Mouse (Mus musculus) macrophage (primary cell): ENCODE results near the gene St6galnac6. TPM values are rescaled to one million over a fixed set of nuclear protein-coding genes. Genes with fewer than 3 reads are reported as not detected.

Experiments
- H3K27ac ChIP-seq: fragments of 350-480 bp; formaldehyde crosslinking; 2 replicates; pipeline ENCODE4 v1.9.0; 2021
- H3K36me3 ChIP-seq: fragments of 350-480 bp; formaldehyde crosslinking; 2 replicates; pipeline ENCODE4 v1.9.0; 2021; ENCODE audit errors: inconsistent target
- H3K4me3 ChIP-seq: fragments of 350-480 bp; formaldehyde crosslinking; 2 replicates; pipeline ENCODE4 v1.9.0; 2021; ENCODE audit errors: inconsistent target
- H3K79me2 ChIP-seq: fragments of 350-480 bp; formaldehyde crosslinking; 2 replicates; pipeline ENCODE4 v1.9.0; 2021; ENCODE audit errors: inconsistent target
- WGBS: methylation state at CpG from one replicate; pipeline ENCODE4 v1.1.7; 2026; ENCODE audit warnings: inconsistent platforms; ENCODE audit not compliant: missing documents; 5-methylcytosine and 5-hydroxymethylcytosine counted together
- polyA plus RNA-seq: library from polyadenylated mRNA; stranded (reverse); fragments of 250-400 nt; gene quantifications from 3 replicates; pipeline ENCODE4 v1.2.4, GENCODE M21; 2018; ENCODE audit warnings: inconsistent platforms

St6galnac6 gene
- polyA plus RNA-seq, 1 experiment from 2014 or later, result 24.8 TPM

DNA sequence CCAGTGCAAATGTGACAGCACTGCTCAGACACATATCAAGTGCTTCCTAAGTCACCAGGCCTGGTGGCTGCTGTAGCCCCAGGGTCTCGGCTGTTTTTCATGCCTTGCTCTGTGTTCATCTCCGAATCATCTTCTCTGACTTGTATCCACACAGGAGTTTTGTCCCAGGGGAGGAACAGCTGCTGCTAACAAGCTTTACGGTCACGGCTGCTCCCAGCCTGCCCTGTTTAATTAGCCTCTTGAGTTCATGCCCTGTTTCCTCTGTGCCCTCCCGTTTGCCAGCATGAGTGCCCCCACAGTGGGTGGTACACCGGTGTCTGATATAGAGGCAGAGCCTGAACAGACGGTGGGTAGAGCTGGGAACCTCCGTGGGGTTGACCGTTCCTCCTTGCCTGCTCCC lies 18.5 kb downstream of the St6galnac6 start:
- H3K79me2 ChIP-seq, result no peaks in the 10 kb centered on the region
- no peak overlapping the region for H3K27ac ChIP-seq
- no peak overlapping the region for H3K4me3 ChIP-seq
- peaks cover 55% of the 10 kb centered on the region for H3K36me3 ChIP-seq
- WGBS, result 95% methylated on average over 9 of the region's 9 CpGs

DNA sequence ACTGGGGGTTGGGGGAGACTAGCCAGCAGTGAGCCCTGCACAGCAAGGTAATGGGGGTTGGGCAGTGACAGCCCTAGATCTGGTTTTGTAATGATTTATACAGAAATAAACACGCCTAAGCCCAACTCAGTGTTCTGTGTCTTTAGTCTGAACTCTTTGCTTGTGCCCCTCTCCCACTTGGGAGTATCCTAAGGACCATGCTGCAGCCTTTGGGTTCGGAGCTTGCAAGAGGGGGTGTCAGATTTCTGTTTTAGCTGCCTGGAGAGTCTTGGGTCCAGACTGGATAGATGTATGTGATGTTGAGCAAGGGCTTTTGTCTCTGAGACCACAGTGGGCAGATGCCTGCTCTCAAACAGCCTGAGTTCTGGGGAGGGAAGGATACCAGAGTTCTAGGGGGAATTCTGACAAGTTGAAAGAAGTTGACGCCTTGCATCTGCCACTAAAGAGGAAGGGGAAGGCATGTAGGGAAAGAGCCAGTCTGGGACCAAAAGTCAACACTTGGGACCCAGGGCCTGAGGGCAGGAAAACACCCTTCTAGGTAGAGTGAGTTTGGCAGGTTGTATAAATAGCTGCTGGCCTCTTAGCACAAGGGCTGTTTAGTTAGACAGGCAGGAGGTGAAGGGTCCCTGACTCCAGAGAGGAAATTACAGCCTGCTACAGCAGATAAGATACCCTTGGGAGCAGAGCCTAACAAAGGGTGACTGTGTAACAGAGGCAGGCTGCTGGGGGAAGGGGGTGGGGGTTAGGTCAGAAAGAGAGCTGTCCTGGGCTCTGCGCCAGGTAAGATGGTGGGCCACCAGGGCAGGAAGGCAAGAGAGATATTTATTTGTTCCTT lies 21.4 kb downstream of the St6galnac6 start:
- Histone ChIP-seq H3K4me3 (no peak overlapping the region), H3K27ac (no peak overlapping the region), H3K79me2 (no peaks in the 10 kb centered on the region), H3K36me3 (peaks cover 41% of the 10 kb centered on the region)
- WGBS, result 81% methylated on average over 4 of the region's 4 CpGs

DNA sequence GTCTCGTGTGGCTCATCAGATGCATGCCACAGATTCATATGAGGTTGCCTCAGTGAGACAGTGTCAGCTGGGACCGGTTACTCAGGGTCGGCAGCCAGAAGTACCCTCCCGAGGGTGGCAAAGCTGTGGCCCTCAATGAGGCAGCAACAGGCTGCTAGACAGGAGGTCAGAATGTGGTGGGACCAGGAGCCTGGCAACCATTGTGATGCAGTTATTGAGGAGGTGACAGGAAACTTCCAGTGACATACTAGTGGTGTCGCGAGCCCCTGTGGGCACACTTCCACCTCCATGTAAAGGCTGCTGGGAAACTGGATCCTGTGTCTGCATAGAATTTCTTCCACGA lies 22.0 kb downstream of the St6galnac6 start, which contains the start of gene Ak1:
Gene Ak1 (plus strand): TSS at position 242 of the 343 bp plus-strand sequence.
- WGBS, result 68% methylated on average over 7 of the region's 7 CpGs
- H3K36me3 ChIP-seq, result peaks cover 36% of the 10 kb centered on the region
- H3K27ac ChIP-seq, result no peak within 1 kb of the TSS
- no peak within 1 kb of the TSS for H3K4me3 ChIP-seq
- H3K79me2 ChIP-seq, result no peaks in the 10 kb centered on the region

DNA sequence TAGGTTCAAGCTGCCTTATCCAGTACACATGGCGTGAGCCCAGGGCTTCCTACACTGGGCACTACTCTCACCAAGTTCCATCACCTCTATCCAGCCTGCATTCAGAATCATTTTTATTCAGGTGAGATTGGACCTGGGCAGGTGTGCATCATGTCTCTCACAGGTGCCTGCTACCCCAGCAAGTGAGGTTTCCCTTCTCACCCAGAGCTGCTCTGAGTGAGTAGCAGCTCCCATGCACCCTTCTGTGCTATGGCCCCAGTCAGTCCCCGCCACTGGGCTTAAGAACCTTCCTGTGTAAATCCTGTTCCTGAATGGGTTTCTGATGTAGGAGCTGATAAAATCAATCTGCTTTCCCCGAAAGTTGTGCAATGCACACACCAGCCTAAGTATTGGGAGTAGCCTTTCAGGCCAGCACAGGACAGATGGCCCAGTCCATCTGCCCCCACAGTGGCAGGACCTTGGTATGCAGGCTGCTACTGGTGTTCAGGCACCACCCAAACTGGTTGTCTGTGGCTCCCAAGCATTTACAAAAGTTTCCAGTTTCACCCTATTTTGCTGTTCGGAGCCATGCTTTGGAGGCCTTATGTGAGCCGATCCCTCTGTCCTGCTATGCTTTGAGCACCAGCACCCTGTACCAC lies 24.7 kb downstream of the St6galnac6 start:
- 87% methylated on average over 5 of the region's 5 CpGs for WGBS
- H3K36me3 ChIP-seq, result peaks cover 8% of the 10 kb centered on the region; the same call in 1 of the 2 replicates
- no peaks in the 10 kb centered on the region for H3K79me2 ChIP-seq
- H3K27ac ChIP-seq, result no peak overlapping the region
- no peak overlapping the region for H3K4me3 ChIP-seq

DNA sequence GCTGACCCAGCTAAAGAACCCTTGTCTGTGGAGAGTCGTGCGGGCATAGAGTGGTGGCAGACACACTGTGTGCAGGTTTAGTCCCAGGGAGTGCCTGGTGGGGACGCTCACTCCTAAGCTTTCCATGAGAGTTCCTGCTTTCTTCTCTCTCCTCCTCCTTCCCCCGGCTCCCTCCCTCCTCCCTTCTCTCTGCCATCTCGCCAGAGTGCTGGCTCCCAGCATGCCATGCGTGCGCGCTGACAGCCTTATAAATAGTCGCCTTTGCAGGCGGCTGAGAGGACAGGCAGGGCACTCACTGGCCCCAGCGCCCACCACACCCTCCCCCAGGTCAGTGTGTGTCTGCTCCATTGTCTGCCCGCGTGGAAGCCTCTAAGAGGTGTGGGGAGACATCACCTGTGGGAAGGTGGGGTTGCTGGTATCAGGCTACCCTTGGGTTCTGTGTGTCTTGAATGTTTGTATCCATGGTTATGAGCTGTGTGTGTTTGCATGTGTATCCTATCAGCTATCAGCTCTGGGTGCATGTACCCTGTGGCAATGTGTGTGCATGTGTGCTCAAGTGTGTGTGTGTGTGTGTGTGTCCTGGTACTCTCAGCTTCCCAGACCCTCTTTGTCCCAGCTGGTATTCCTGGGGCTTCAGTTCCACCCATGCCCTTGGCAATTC lies 25.8 kb downstream of the St6galnac6 start:
- no peaks in the 10 kb centered on the region for H3K36me3 ChIP-seq
- 18% methylated on average over 13 of the region's 13 CpGs for WGBS
- peak overlapping the region; percentile 3; the same call in 1 of the 2 replicates for H3K4me3 ChIP-seq
- H3K27ac ChIP-seq, result no peak overlapping the region
- no peaks in the 10 kb centered on the region for H3K79me2 ChIP-seq

DNA sequence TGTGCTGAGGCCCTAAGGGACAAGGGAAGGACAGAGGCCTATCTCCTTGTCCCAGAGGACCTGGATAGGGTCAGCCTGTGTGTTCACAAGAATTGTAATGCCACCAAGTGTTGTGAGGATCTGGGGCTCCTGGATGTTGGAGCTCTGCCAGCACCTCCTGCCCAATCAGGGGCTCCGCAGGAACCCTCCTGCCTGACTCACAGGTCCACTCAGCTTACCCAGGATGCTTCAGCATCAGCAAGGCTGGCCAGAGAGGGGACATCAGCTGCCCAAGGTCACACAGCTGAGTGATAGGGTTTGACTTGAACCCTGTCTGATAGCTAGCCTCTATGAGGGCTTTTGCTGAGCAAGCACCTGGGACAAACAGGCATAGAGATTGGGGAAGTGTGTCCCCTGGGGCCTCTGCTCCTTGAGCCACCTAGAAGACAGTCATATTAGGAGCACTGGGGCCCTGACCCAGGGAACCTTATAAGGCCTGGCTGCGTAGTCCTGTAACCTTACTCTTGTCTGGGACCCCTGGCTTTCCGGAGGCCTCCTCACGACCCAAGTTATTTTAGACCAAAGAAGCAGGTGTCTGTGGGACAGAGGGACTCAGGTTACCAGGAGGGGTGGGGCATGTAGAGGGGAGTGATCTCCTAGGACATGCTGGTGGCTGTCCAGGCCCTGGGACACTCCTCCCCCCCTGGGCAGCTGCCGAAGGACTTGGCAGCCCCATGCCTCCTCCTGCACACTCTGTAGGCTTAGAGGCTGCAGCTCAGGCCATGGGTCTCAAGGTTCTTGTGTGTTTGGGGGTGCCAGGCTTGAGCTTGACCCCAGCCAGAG lies 26.6 kb downstream of the St6galnac6 start:
- H3K36me3 ChIP-seq, result no peaks in the 10 kb centered on the region
- no peaks in the 10 kb centered on the region for H3K79me2 ChIP-seq
- H3K4me3 ChIP-seq, result no peak overlapping the region; the same call in 1 of the 2 replicates
- 59% methylated on average over 5 of the region's 5 CpGs for WGBS
- no peak overlapping the region for H3K27ac ChIP-seq

DNA sequence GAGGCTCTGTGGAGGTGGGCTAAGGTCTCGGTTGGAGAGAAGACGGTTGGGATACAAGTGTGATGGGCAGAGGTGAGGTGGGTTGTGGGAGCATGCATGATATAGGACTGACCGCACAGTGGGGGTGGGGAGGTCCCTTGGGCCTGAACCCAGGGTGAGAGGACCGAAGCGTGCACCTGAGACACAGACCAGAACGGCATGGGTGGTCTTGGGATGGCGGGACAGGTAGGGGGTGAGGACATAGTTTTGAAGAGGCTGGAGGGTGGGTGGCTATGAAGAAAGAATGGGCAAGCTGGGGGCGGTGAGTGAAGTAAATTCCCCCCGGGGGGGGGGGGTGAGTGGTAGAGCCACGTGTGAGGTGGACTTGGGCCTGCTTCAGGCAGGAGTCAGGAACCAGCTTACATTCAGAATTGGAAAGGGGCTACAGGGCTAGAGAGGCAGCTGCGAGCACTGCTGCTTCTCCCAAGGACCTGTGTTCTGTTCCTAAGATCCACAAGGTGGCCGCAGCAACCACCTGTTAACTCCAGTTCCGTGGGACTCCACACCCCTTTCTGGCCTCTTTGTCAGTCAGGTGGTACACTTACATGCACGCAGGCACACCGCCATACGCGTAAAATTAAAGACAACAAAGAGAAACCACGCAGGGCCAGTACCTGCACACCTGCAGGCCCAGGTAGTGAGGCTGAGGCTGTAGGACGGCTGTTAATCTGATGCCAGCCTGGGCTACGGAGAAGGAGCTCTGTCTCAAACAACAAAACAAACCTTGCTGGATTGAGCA lies 27.9 kb downstream of the St6galnac6 start:
- no peaks in the 10 kb centered on the region for H3K36me3 ChIP-seq
- no peaks in the 10 kb centered on the region for H3K79me2 ChIP-seq
- H3K4me3 ChIP-seq, result no peak overlapping the region
- H3K27ac ChIP-seq, result no peak overlapping the region
- WGBS, result 90% methylated on average over 19 of the region's 20 CpGs

DNA sequence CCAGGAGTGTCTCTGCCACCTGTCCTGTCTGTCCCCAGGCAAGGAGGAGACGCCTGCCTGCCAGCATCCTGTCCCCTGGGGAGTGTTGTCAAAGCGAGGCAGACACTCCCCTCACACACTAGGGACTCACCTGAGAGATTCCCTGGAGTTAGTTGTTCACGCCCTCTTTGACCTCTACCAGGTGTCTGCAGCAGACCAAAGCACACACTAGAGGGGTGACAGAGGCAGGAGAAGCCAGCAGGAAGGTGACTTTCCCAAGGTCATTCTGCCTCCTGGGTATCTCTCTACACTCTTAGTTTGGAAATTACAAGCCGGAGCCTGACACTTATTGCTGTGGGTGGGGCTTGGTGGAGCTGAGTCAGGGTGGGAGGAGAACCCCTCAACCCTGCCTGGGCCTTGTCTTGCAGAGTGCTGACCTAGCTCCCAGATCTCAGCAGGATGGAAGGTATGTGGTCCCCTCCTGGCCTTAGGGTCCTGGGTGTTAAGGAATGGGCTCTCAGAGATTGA lies 28.6 kb downstream of the St6galnac6 start:
- 89% methylated on average over 4 of the region's 4 CpGs for WGBS

DNA sequence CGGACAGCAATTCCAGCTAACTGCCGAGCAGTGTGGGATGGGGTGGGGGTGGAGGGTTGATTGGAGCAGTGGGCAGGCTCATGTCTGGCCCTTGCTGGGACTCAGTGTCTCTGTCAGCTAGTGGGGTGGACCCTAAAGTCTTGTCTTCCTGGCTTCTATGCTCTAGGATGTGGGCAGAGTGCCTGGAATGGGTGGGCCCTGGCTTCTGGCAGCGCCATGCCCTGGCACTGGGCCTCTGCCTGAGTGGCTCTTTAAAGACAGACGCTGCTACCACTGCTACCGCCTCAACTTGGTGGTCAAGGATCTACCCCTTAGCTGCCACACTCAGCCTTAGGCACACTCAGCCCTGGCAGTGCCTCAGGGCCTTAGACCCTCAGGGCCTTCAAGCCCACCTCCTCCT lies 29.2 kb downstream of the St6galnac6 start:
- no peak overlapping the region for H3K27ac ChIP-seq
- no peaks in the 10 kb centered on the region for H3K36me3 ChIP-seq
- no peaks in the 10 kb centered on the region for H3K79me2 ChIP-seq
- H3K4me3 ChIP-seq, result no peak overlapping the region
- 94% methylated on average over 3 of the region's 5 CpGs for WGBS

More for the DNA sequence above, 28.6 kb downstream of the St6galnac6 start:
- Histone ChIP-seq H3K36me3 (no peaks in the 10 kb centered on the region), H3K79me2 (no peaks in the 10 kb centered on the region), H3K27ac (no peak overlapping the region), H3K4me3 (no peak overlapping the region)

DNA sequence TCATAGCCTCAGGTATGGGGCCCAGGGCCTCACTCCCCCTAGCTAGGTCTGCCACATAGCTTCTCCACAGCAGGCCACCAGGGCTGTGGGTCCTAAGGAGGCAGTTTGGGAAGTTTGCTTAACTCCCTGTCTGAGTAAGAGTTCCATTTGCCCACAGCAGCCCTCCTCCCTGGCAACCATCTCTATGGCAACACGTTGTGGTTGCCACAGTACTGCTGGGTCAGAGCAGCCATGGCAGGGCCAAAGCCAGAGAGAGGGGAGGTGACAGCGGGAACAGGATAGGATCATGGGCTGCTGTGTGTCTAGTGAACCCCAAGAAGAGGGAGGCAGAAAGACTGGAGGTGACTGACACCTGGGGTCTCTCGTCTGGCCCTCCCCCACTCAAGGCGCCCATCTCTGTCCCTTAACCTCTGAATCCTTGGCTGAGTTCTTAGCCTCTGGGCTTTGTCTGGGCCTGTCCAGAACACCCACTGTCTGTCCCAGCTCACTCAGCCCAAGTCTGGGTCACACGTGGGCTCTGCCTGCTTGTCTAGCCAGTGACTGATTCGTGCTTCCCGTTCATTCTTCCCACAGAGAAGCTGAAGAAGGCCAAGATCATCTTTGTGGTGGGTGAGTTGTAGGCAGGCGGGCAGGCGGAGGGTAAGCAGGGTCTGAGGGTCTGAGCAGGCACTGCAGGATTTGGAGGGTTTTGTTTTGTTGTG lies 29.9 kb downstream of the St6galnac6 start:
- Histone ChIP-seq H3K4me3 (no peak overlapping the region), H3K27ac (no peak overlapping the region), H3K79me2 (no peaks in the 10 kb centered on the region), H3K36me3 (no peaks in the 10 kb centered on the region)
- WGBS, result 68% methylated on average over 9 of the region's 9 CpGs

DNA sequence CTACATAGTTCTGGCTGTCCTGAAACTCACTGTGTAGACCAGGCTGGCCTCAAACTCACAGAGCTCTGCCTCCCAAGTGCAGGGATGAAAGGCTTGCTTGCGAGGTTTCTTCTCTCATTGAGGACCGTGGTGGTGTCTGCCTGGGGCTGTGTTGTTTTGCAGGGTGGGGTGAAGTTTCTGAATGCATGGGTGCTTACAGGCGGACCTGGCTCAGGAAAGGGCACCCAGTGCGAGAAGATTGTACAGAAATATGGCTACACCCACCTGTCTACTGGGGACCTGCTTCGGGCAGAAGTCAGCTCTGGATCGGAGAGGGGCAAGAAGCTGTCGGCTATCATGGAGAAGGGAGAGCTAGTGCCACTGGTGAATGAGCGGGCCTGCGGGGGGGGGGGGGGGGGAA lies 30.5 kb downstream of the St6galnac6 start:
- WGBS, result 97% methylated on average over 8 of the region's 9 CpGs
- H3K27ac ChIP-seq, result no peak overlapping the region
- no peak overlapping the region for H3K4me3 ChIP-seq
- no peaks in the 10 kb centered on the region for H3K36me3 ChIP-seq
- no peaks in the 10 kb centered on the region for H3K79me2 ChIP-seq

DNA sequence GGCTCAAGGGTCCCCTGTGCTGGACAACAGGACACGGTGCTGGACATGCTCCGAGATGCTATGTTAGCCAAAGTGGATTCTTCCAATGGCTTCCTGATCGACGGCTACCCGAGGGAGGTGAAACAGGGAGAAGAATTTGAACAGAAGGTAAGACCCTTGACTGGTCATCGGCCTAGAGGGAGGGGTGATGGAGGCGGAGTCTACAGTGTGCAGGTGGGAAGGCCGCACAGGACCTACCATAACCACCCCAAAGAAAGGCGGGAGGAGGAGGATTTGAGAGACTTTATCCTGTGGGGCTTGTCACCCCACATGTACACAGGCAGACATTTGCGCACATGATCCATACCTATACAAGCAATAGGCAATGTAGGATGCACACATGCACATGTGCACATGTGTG lies 31.5 kb downstream of the St6galnac6 start:
- Histone ChIP-seq H3K36me3 (no peaks in the 10 kb centered on the region), H3K27ac (no peak overlapping the region), H3K4me3 (no peak overlapping the region), H3K79me2 (no peaks in the 10 kb centered on the region)
- WGBS, result 89% methylated on average over 10 of the region's 10 CpGs

DNA sequence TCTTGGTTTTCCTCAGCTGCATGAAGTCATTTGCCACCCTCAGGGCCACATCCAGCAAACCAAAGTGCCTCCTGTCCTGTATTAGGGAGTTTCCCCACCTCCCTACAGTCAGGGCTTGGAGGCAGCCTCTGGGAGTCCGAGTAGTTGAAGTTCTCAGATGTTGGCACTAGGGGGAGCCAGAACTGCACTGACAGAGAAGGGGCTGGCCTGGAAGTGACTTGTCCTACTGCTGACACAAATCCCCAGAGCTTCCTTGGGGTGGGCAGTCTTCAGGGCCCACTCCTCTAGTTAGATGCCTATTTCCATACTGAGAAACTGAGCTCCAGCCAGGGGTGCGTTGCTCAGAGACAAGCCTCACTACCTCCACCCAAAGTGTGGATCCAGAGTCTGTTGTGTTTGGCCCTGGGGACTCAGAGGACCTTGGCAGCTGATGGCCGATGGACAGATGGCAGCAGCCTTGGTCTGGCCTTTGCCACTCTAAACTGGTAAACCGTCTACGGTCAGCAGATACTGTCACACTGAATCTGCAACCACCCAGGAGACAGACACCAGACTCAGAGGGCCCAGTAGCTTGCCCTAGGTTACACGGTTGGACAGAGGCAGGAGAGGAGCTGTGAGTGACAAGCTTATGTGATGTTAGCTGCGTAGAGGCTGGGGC lies 32.4 kb downstream of the St6galnac6 start:
- 46% methylated on average over 7 of the region's 7 CpGs for WGBS
- Histone ChIP-seq H3K4me3 (no peak overlapping the region), H3K79me2 (no peaks in the 10 kb centered on the region), H3K27ac (no peak overlapping the region), H3K36me3 (no peaks in the 10 kb centered on the region)
